Comparison of ENCODE assay signal across 18 mouse cellular contexts in the genomic region with DNA sequence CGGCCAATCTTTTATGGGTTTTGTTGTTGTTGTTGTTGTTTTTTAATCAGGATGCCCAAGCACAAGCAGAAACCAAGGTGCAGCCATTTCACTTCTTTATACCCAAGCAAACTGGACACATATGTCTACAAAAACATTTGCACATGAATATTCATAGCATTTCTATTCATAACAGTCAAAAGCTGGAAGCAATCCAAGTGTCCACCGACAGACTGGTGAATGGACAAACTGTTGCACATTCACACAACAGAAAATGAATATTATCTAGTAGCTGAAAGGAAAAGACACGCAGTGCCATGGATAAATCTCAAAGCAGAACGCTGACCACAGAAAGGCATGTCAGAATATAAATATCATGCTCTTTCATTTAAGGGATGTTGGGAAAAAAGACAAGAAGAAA.
A peak's percentile ranks its signal among the peaks of the same experiment; 100 is the strongest.
DNase-seq lines count a peak whose midpoint lies in the region; ATAC-seq and TF ChIP-seq lines count a peak whose summit lies in the region.
"Had no signal": no experiment of that assay in that cellular context is flagged by ENCODE, and none has a peak within 500 bp of the region (broad histone marks: within the 10 kb centered on the region; RNA-seq: fewer than 3 reads in every experiment).

No protein-coding gene starts in this region.

- peak; percentile 71 for DNase-seq in hindbrain, postnatal 0 days (ENCODE audit: low spot score)
- DNase-seq in forebrain, postnatal 0 days: peak; percentile 56
- peak; percentile 2 to 23 for DNase-seq in right cerebral cortex, postnatal 36 days (ENCODE audit: low spot score in 2 of 2)
- no peak for DNase-seq in kidney, postnatal 4 days
- DNase-seq in gastrocnemius, postnatal 14 days: no peak
- DNase-seq: adrenal gland, adult 8-10 months; cerebellum, postnatal 25 days; gastrocnemius, postnatal 25 days; heart, postnatal 10 days; thymus, postnatal 36 days had no signal

- no peak overlapping the region for H3K9ac ChIP-seq in hindbrain, postnatal 0 days (replicated peaks; ENCODE audit: low read length)
- no peak overlapping the region for H3K9ac ChIP-seq in hindbrain, embryonic 12.5 days
- no peak overlapping the region for H3K9ac ChIP-seq in midbrain, embryonic 16.5 days (ENCODE audit: low read depth, low read length)
- H3K9ac ChIP-seq in midbrain, embryonic 13.5 days (replicated peaks): no peak overlapping the region
- H3K9ac ChIP-seq in forebrain, postnatal 0 days: no peak overlapping the region
- H3K9ac ChIP-seq: embryonic facial prominence, embryonic 12.5 days; limb, embryonic 13.5 days; liver, embryonic 15.5 days had no signal

- no peak overlapping the region for H3K4me3 ChIP-seq in hindbrain, postnatal 0 days (ENCODE audit: low read length)
- no peak overlapping the region for H3K4me3 ChIP-seq in hindbrain, embryonic 12.5 days
- no peak overlapping the region for H3K4me3 ChIP-seq in midbrain, embryonic 16.5 days (ENCODE audit: low read depth, low read length)
- H3K4me3 ChIP-seq in midbrain, embryonic 13.5 days (replicated peaks): no peak overlapping the region
- H3K4me3 ChIP-seq in forebrain, postnatal 0 days (ENCODE audit: low read depth, low read length): no peak overlapping the region
- H3K4me3 ChIP-seq: embryonic facial prominence, embryonic 12.5 days; limb, embryonic 13.5 days; liver, embryonic 15.5 days had no signal

- H3K27me3 ChIP-seq in hindbrain, postnatal 0 days (ENCODE audit: insufficient read depth, low read length): no peaks in the 10 kb centered on the region
- H3K27me3 ChIP-seq in hindbrain, embryonic 12.5 days: no peaks in the 10 kb centered on the region
- H3K27me3 ChIP-seq in midbrain, embryonic 16.5 days (ENCODE audit: control insufficient read depth, insufficient read depth, low read depth, low read length): no peaks in the 10 kb centered on the region
- no peaks in the 10 kb centered on the region for H3K27me3 ChIP-seq in midbrain, embryonic 13.5 days
- no peaks in the 10 kb centered on the region for H3K27me3 ChIP-seq in forebrain, postnatal 0 days (ENCODE audit: insufficient read depth, low read length)
- H3K27me3 ChIP-seq: embryonic facial prominence, embryonic 12.5 days; limb, embryonic 13.5 days; liver, embryonic 15.5 days had no signal

- intact Hi-C loops in gastrocnemius, postnatal 14 days (cut with DNase I; ENCODE audit: low total_unique reads): no loop called here

- no peak for ATAC-seq in hindbrain, postnatal 0 days
- no peak for ATAC-seq in hindbrain, embryonic 12.5 days (ENCODE audit: low FRiP score)
- no peak for ATAC-seq in midbrain, embryonic 16.5 days
- no peak for ATAC-seq in midbrain, embryonic 13.5 days
- no peak for ATAC-seq in forebrain, postnatal 0 days
- ATAC-seq: CD4-positive, CD25-positive, alpha-beta regulatory T cell, adult 4 months; inflammation-experienced regulatory T-cells, adult 6 months had no signal

- H3K9me3 ChIP-seq in hindbrain, postnatal 0 days (ENCODE audit: low read length): no peaks in the 10 kb centered on the region
- no peaks in the 10 kb centered on the region for H3K9me3 ChIP-seq in hindbrain, embryonic 12.5 days (replicated peaks)
- H3K9me3 ChIP-seq in midbrain, embryonic 16.5 days (replicated peaks; ENCODE audit: control insufficient read depth, low read length, poor library complexity, severe bottlenecking): no peaks in the 10 kb centered on the region
- H3K9me3 ChIP-seq in midbrain, embryonic 13.5 days: no peaks in the 10 kb centered on the region
- H3K9me3 ChIP-seq in forebrain, postnatal 0 days (ENCODE audit: low read length): no peaks in the 10 kb centered on the region
- H3K9me3 ChIP-seq: embryonic facial prominence, embryonic 12.5 days; limb, embryonic 13.5 days; liver, embryonic 15.5 days had no signal

- H3K36me3 ChIP-seq in hindbrain, postnatal 0 days (ENCODE audit: insufficient read depth, low read length): no peaks in the 10 kb centered on the region
- H3K36me3 ChIP-seq in hindbrain, embryonic 12.5 days: no peaks in the 10 kb centered on the region
- H3K36me3 ChIP-seq in midbrain, embryonic 16.5 days (ENCODE audit: control insufficient read depth, insufficient read depth, low read length): no peaks in the 10 kb centered on the region
- no peaks in the 10 kb centered on the region for H3K36me3 ChIP-seq in midbrain, embryonic 13.5 days
- no peaks in the 10 kb centered on the region for H3K36me3 ChIP-seq in forebrain, postnatal 0 days (ENCODE audit: insufficient read depth)
- H3K36me3 ChIP-seq: embryonic facial prominence, embryonic 12.5 days; limb, embryonic 13.5 days; liver, embryonic 15.5 days had no signal

- H3K4me1 ChIP-seq in hindbrain, postnatal 0 days (ENCODE audit: insufficient read depth, low read length): 0 out of 2 replicates have a peak, but pooled peaks cover 3% of the 10 kb centered on the region
- H3K4me1 ChIP-seq in hindbrain, embryonic 12.5 days: peaks cover 9% of the 10 kb centered on the region
- H3K4me1 ChIP-seq in midbrain, embryonic 16.5 days (ENCODE audit: control insufficient read depth, insufficient read depth, low read length): peaks cover 5% of the 10 kb centered on the region
- H3K4me1 ChIP-seq in midbrain, embryonic 13.5 days (replicated peaks): peaks cover 12% of the 10 kb centered on the region
- no peaks in the 10 kb centered on the region for H3K4me1 ChIP-seq in forebrain, postnatal 0 days (ENCODE audit: insufficient read depth)
- H3K4me1 ChIP-seq: liver, embryonic 15.5 days had no signal

- 19% methylated on average over 4 of the region's 4 CpGs for WGBS in hindbrain, postnatal 0 days
- WGBS in hindbrain, embryonic 12.5 days: 54% methylated on average over 4 of the region's 4 CpGs
- 34% methylated on average over 4 of the region's 4 CpGs for WGBS in midbrain, embryonic 16.5 days
- 38% methylated on average over 4 of the region's 4 CpGs for WGBS in midbrain, embryonic 13.5 days
- WGBS in forebrain, postnatal 0 days: 23% methylated on average over 4 of the region's 4 CpGs

- H3K27ac ChIP-seq in hindbrain, postnatal 0 days: no peak overlapping the region
- H3K27ac ChIP-seq in hindbrain, embryonic 12.5 days: no peak overlapping the region
- peak overlapping the region; percentile 57 for H3K27ac ChIP-seq in midbrain, embryonic 16.5 days (ENCODE audit: low read length)
- H3K27ac ChIP-seq in midbrain, embryonic 13.5 days: no peak overlapping the region
- 0 out of 2 replicates have a peak overlapping the region, but pooled peaks have one; percentile 30 for H3K27ac ChIP-seq in forebrain, postnatal 0 days (ENCODE audit: low read depth, low read length)
- H3K27ac ChIP-seq: embryonic facial prominence, embryonic 12.5 days; limb, embryonic 13.5 days; liver, embryonic 15.5 days had no signal

- no peak for TF ChIP-seq CTCF in hindbrain, postnatal 0 days (IDR thresholded peaks at IDR 0.05; ENCODE audit: low read depth)
- TF ChIP-seq CTCF in forebrain, postnatal 0 days (IDR thresholded peaks at IDR 0.05; ENCODE audit: low read depth): no peak

- peak overlapping the region; percentile 5; the same call in 1 of the 2 replicates for H3K4me2 ChIP-seq in hindbrain, postnatal 0 days (ENCODE audit: low read depth, low read length)
- no peak overlapping the region for H3K4me2 ChIP-seq in hindbrain, embryonic 12.5 days (replicated peaks)
- H3K4me2 ChIP-seq in midbrain, embryonic 16.5 days (ENCODE audit: low read length): no peak overlapping the region; the same call in 1 of the 2 replicates
- H3K4me2 ChIP-seq in midbrain, embryonic 13.5 days (replicated peaks): no peak overlapping the region
- peak overlapping the region; percentile 11; the same call in 1 of the 2 replicates for H3K4me2 ChIP-seq in forebrain, postnatal 0 days (ENCODE audit: low read depth)
- H3K4me2 ChIP-seq: embryonic facial prominence, embryonic 12.5 days; limb, embryonic 13.5 days; liver, embryonic 15.5 days had no signal

Comparison
In these comparisons a context has a peak if more than half of its experiments do, and no peak if none do; other contexts are left out.
1. H3K27ac ChIP-seq: peak in midbrain, embryonic 16.5 days (single experiment) and forebrain, postnatal 0 days (single experiment); none in hindbrain, postnatal 0 days (single experiment), hindbrain, embryonic 12.5 days (single experiment) and midbrain, embryonic 13.5 days (single experiment).
2. H3K4me2 ChIP-seq: peak in hindbrain, postnatal 0 days (single experiment) and forebrain, postnatal 0 days (single experiment); none in hindbrain, embryonic 12.5 days (single experiment), midbrain, embryonic 16.5 days (single experiment) and midbrain, embryonic 13.5 days (single experiment).
3. DNase-seq: peak in hindbrain, postnatal 0 days (single experiment), forebrain, postnatal 0 days (single experiment) and right cerebral cortex, postnatal 36 days (2 of 2); none in kidney, postnatal 4 days (0 of 2) and gastrocnemius, postnatal 14 days (single experiment).